Mouse (Mus musculus): ENCODE measurements around the gene Hebp1. TPM values are rescaled to one million over a fixed set of nuclear protein-coding genes. Genes with fewer than 3 reads are reported as not detected.

Gene Hebp1
- polyA plus RNA-seq (2015; fragmentation: Nextera tagmentation; extraction: Ambion mirVana) = 2.0 and 4.0 TPM in 2 replicates

DNA sequence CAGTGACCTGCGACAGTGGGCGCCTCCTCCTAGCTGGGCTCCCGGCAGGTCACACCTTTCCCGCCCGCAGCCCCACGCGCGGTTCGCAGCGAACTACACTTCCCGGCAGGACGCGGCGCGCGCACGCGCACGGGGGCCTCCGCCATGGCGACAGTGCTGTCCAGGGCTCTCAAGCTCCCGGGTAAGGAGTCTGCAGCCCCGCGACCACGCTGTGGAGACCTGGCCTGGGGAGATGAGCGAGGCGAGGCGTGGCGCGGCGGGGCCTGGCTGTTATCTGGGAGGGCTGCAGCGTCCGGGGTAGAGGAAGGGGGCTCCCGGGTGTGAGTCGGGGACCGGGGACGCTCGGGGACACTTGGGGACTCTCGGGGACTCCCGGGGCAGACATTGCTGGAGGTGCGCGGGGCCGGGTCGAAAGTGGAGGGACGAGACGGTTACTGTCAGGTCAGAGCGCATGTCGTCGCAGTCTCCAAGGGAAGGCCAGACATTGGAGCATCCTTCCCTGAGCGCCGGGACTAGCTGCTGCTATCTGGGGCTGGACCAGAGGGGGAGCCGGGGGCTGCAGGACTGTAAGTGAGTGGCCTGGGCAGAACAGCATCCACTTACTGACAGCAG, at the start of gene Hebp1, which contains the start of gene Fam234b:
Gene Hebp1 (minus strand): TSS at position 102 of the 612 bp plus-strand sequence.
Gene Fam234b (plus strand): TSS at position 57 of the 612 bp plus-strand sequence.
- ATAC-seq = peak; percentile 96
- H3K36me3 ChIP-seq (ENCODE audit: poor library complexity, severe bottlenecking) = no peaks in the 10 kb centered on the region
- H3K9ac ChIP-seq = peak within 1 kb of the TSS; percentile 92
- peak within 1 kb of the TSS; percentile 87 for H3K4me3 ChIP-seq
- H3K9me3 ChIP-seq (replicated peaks) = no peaks in the 10 kb centered on the region
- H3K27me3 ChIP-seq = no peaks in the 10 kb centered on the region
- peaks cover 24% of the 10 kb centered on the region for H3K4me1 ChIP-seq
- peak within 1 kb of the TSS; percentile 89 for H3K4me2 ChIP-seq
- under 1% methylated on average over 52 of the region's 52 CpGs for WGBS
- peak within 1 kb of the TSS; percentile 72 for H3K27ac ChIP-seq

- ATAC-seq = no peak
These were observed 47.8 kb upstream of the Hebp1 start for GRCm38 (mm10) chr6:135245586-135245985.

GRCm38 (mm10) chr6:135240361-135240760, 42.5 kb upstream of the Hebp1 start:
- no peak overlapping the region for H3K4me3 ChIP-seq
- no peak overlapping the region for H3K4me2 ChIP-seq
- H3K9me3 ChIP-seq (replicated peaks) = no peaks in the 10 kb centered on the region
- H3K27ac ChIP-seq = no peak overlapping the region
- H3K36me3 ChIP-seq (ENCODE audit: poor library complexity, severe bottlenecking) = 0 out of 2 replicates have a peak, but pooled peaks cover 17% of the 10 kb centered on the region
- no peak overlapping the region for H3K9ac ChIP-seq
- WGBS = 95% methylated on average over 8 of the region's 8 CpGs
- ATAC-seq = no peak
- H3K4me1 ChIP-seq = no peaks in the 10 kb centered on the region
- no peaks in the 10 kb centered on the region for H3K27me3 ChIP-seq

More at GRCm38 (mm10) chr6:135245586-135245985, 47.8 kb upstream of the Hebp1 start:
- Histone ChIP-seq H3K4me1 (peaks cover 8% of the 10 kb centered on the region), H3K4me2 (no peak overlapping the region), H3K36me3 (ENCODE audit: poor library complexity, severe bottlenecking) (no peaks in the 10 kb centered on the region), H3K9me3 (replicated peaks) (no peaks in the 10 kb centered on the region), H3K27ac (no peak overlapping the region), H3K9ac (no peak overlapping the region), H3K27me3 (no peaks in the 10 kb centered on the region), H3K4me3 (no peak overlapping the region)
- WGBS = 57% methylated on average over 8 of the region's 8 CpGs

DNA sequence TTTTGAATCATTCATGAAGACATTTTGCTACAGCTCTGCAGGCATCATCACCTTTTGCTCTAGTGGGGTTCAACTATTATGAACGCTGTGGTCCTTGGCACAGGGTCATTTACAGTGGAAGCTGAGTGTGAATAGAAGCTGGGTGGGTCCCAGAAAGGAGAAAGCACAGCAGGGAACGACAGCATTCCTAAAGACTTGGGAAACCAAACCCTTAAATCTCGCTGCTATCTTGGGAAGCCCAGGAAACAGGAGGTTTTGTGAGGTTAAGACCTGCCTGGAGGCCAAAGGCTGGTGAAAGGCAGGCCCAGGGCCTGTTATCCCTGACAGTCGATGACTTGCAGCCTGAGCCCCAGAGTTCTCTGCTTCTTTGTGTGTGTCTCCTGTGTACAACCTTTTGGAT, 40.4 kb upstream of the Hebp1 start:
- no peaks in the 10 kb centered on the region for H3K4me1 ChIP-seq
- 56% methylated on average over 4 of the region's 4 CpGs for WGBS
- peaks cover 31% of the 10 kb centered on the region for H3K36me3 ChIP-seq (ENCODE audit: poor library complexity, severe bottlenecking)
- H3K4me3 ChIP-seq = no peak overlapping the region
- no peak for ATAC-seq
- H3K9ac ChIP-seq = no peak overlapping the region
- H3K9me3 ChIP-seq (replicated peaks) = no peaks in the 10 kb centered on the region
- no peak overlapping the region for H3K27ac ChIP-seq
- no peaks in the 10 kb centered on the region for H3K27me3 ChIP-seq
- H3K4me2 ChIP-seq = no peak overlapping the region

DNA sequence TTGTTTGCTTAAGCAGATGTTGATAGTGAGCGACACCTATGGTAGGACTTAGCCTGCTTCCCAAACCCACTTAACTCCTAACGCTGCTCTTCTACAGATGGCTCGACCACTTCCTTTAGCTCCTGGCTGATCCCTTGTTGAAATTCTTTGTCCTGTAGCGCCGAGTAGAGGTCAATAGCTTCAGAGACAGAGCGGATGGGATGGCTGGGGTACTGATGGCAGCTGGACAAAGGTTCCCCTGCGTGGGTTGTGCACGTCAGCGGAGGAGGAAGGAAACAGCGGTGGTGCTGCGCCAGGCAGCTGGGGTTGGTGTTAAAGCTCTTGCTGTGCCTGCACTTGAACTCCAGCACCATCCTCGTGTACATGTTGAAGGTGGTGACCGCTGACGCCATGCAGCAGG, 39.5 kb upstream of the Hebp1 start:
- H3K9ac ChIP-seq = no peak overlapping the region
- 87% methylated on average over 14 of the region's 14 CpGs for WGBS
- H3K36me3 ChIP-seq (ENCODE audit: poor library complexity, severe bottlenecking) = peaks cover 39% of the 10 kb centered on the region
- no peak overlapping the region for H3K4me3 ChIP-seq
- ATAC-seq = no peak
- H3K27ac ChIP-seq = no peak overlapping the region
- no peak overlapping the region for H3K4me2 ChIP-seq
- H3K4me1 ChIP-seq = no peaks in the 10 kb centered on the region
- H3K9me3 ChIP-seq (replicated peaks) = no peaks in the 10 kb centered on the region
- H3K27me3 ChIP-seq = no peaks in the 10 kb centered on the region

GRCm38 (mm10) chr6:135236576-135236975, 38.8 kb upstream of the Hebp1 start:
- H3K4me1 ChIP-seq = no peaks in the 10 kb centered on the region
- H3K27me3 ChIP-seq = no peaks in the 10 kb centered on the region
- H3K4me2 ChIP-seq = no peak overlapping the region
- ATAC-seq = no peak
- no peak overlapping the region for H3K4me3 ChIP-seq
- H3K9me3 ChIP-seq (replicated peaks) = no peaks in the 10 kb centered on the region
- no peak overlapping the region for H3K27ac ChIP-seq
- WGBS = 83% methylated on average over 3 of the region's 3 CpGs
- H3K36me3 ChIP-seq (ENCODE audit: poor library complexity, severe bottlenecking) = peaks cover 47% of the 10 kb centered on the region
- H3K9ac ChIP-seq = no peak overlapping the region

DNA sequence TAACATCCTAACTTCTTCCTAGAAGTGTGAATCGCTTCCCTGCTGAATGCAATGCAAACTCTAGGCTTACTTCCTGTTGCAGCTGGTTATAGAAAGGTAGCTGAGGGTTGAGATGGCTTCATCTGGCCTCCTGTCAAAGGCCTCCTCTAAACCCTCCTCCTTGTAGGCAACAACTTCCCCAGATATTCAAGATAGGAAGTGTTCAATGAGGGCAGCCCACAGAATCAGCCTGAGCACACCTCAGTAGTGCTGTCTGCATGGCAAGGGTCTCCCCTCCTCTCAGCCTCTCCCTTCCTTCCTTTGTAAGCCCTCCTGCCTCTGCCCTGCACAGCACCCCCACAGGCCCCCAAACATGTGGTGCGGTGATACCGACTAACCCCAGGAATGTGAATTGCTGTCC, 37.9 kb upstream of the Hebp1 start:
- H3K27me3 ChIP-seq = no peaks in the 10 kb centered on the region
- no peak overlapping the region for H3K4me2 ChIP-seq
- no peak overlapping the region for H3K27ac ChIP-seq
- H3K9ac ChIP-seq = no peak overlapping the region
- H3K9me3 ChIP-seq (replicated peaks) = no peaks in the 10 kb centered on the region
- H3K4me3 ChIP-seq = no peak overlapping the region
- 96% methylated on average over 3 of the region's 3 CpGs for WGBS
- no peak for ATAC-seq
- no peaks in the 10 kb centered on the region for H3K4me1 ChIP-seq
- H3K36me3 ChIP-seq (ENCODE audit: poor library complexity, severe bottlenecking) = peaks cover 49% of the 10 kb centered on the region

GRCm38 (mm10) chr6:135232443-135233182, 34.8 kb upstream of the Hebp1 start:
- ATAC-seq = no peak
- H3K27ac ChIP-seq = no peak overlapping the region
- peaks cover 65% of the 10 kb centered on the region for H3K36me3 ChIP-seq (ENCODE audit: poor library complexity, severe bottlenecking)
- WGBS = 74% methylated on average over 12 of the region's 12 CpGs
- H3K4me2 ChIP-seq = no peak overlapping the region
- H3K27me3 ChIP-seq = no peaks in the 10 kb centered on the region
- H3K4me1 ChIP-seq = peaks cover 4% of the 10 kb centered on the region
- H3K9ac ChIP-seq = no peak overlapping the region
- no peak overlapping the region for H3K4me3 ChIP-seq
- no peaks in the 10 kb centered on the region for H3K9me3 ChIP-seq (replicated peaks)

GRCm38 (mm10) chr6:135230586-135230985, 32.8 kb upstream of the Hebp1 start:
- Histone ChIP-seq H3K4me3 (no peak overlapping the region), H3K9ac (no peak overlapping the region), H3K4me2 (no peak overlapping the region), H3K9me3 (replicated peaks) (no peaks in the 10 kb centered on the region), H3K4me1 (peaks cover 4% of the 10 kb centered on the region), H3K36me3 (ENCODE audit: poor library complexity, severe bottlenecking) (peaks cover 63% of the 10 kb centered on the region), H3K27ac (no peak overlapping the region), H3K27me3 (no peaks in the 10 kb centered on the region)
- 96% methylated on average over 6 of the region's 6 CpGs for WGBS
- no peak for ATAC-seq

DNA sequence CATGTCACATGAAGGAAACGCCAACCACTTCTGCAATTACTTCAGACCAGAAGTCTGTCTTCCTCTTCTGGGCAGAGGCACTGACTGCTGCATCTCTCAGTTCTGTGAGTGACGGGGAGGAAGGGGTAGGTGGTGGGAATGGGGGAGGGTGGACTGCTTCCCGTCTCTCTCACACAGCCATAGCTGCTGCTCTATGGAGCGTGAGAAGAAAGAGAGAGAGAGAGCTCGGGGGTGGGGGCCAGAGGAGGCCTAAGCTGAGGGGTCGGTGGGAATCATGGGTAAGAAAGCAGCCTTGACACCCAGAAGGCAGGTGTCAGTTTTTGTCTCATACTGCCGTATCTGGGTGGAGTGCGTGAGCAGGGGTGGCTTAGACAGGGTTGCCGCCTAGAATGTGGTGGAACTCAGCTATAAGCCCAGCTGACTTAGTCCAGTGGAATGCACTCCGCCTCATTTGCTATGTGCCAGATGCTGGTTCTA, 30.7 kb upstream of the Hebp1 start:
- Histone ChIP-seq H3K36me3 (ENCODE audit: poor library complexity, severe bottlenecking) (peaks cover 62% of the 10 kb centered on the region), H3K27me3 (no peaks in the 10 kb centered on the region), H3K27ac (no peak overlapping the region), H3K4me3 (no peak overlapping the region), H3K4me1 (peaks cover 11% of the 10 kb centered on the region), H3K9me3 (replicated peaks) (no peaks in the 10 kb centered on the region), H3K9ac (no peak overlapping the region), H3K4me2 (no peak overlapping the region)
- ATAC-seq = peak; percentile 26; the same call in 1 of the 2 replicates
- WGBS = 45% methylated on average over 10 of the region's 10 CpGs

- Histone ChIP-seq H3K36me3 (ENCODE audit: poor library complexity, severe bottlenecking) (peaks cover 50% of the 10 kb centered on the region), H3K4me2 (no peak overlapping the region), H3K4me1 (peaks cover 12% of the 10 kb centered on the region), H3K27ac (peak overlapping the region; percentile 31; the same call in 1 of the 2 replicates), H3K9ac (no peak overlapping the region), H3K4me3 (no peak overlapping the region), H3K9me3 (replicated peaks) (no peaks in the 10 kb centered on the region), H3K27me3 (no peaks in the 10 kb centered on the region)
- 71% methylated on average over 6 of the region's 6 CpGs for WGBS
- ATAC-seq = peak; percentile 75
These were observed 26.1 kb upstream of the Hebp1 start for GRCm38 (mm10) chr6:135223786-135224416.

- Histone ChIP-seq H3K4me1 (peaks cover 8% of the 10 kb centered on the region; the same call in 1 of the 2 replicates), H3K4me3 (no peak overlapping the region), H3K4me2 (no peak overlapping the region), H3K27me3 (no peaks in the 10 kb centered on the region), H3K27ac (no peak overlapping the region), H3K9ac (no peak overlapping the region), H3K36me3 (ENCODE audit: poor library complexity, severe bottlenecking) (peaks cover 49% of the 10 kb centered on the region), H3K9me3 (replicated peaks) (no peaks in the 10 kb centered on the region)
- WGBS = 84% methylated on average over 5 of the region's 5 CpGs
- ATAC-seq = no peak
These were observed 22.1 kb upstream of the Hebp1 start for GRCm38 (mm10) chr6:135219916-135220315.
